Mouse (Mus musculus): Measurements from ENCODE around the gene Eps15l1. TPM values are rescaled to one million over a fixed set of nuclear protein-coding genes. Genes with fewer than 3 reads are reported as not detected.

The Eps15l1 gene
- 47.4 and 50.6 TPM in 2 replicates for polyA plus RNA-seq (2016; fragmentation: Nextera tagmentation; extraction: Ambion mirVana)

DNA sequence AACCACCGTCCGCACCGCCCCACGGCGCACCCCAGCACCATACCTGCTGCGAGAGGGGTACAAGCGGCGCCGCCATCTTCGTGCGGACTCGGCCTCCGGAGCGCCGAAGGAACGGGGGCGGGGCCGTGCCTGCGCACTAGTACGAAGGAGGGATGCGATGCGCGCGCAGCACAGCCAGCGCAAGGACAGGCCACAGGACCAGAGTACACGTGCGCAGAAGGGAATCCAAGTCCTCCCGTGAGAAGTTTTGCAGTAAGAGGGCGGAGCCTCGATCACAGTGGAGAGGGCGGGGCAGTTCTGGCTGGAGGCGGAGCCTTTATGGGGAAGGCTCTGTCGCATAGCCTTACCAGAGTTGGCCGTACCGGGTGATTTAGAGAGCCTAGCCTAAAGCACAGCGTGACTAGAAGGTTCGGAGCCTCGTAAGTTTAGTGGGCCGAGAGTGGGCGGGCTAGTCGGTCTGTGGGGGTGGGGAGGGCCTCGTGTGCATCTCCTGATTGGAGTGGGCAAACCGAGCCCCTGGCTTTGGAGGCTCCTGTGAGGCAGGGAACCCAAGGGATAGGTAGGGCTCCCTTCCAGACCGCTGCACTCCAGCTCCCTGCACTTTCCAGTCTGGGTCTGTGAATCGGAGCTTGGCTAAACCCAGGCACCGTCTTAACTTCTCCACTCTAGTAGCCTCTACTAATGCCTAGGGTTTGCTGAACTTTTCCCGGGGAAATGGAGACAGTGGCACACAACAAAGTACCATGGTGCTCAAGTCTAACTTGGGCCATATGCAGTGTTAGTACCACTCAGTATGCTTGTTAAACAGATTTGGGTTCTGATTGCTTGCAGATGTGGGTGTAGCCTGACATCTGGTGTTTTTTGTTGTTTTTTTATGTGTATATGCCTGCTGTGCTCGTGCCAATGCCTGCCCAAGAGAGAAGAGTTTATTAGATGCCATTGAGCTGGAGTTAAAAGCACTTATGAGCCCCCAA, at the start of gene Eps15l1:
Gene Eps15l1, minus strand, starts transcription at position 99 of the 974 bp plus-strand sequence.
- Histone ChIP-seq H3K4me3 (peak within 1 kb of the TSS; percentile 91), H3K9me3 (replicated peaks) (no peaks in the 10 kb centered on the region), H3K36me3 (no peaks in the 10 kb centered on the region), H3K4me1 (replicated peaks) (peaks cover 42% of the 10 kb centered on the region), H3K9ac (peak within 1 kb of the TSS; percentile 90), H3K27ac (ENCODE audit: poor library complexity, severe bottlenecking) (peak within 1 kb of the TSS; percentile 91), H3K27me3 (replicated peaks) (no peaks in the 10 kb centered on the region), H3K4me2 (peak within 1 kb of the TSS; percentile 83)
- ATAC-seq (ENCODE audit: insufficient number of reproducible peaks, low FRiP score): peak; percentile 98
- WGBS: under 1% methylated on average over 48 of the region's 48 CpGs

DNA sequence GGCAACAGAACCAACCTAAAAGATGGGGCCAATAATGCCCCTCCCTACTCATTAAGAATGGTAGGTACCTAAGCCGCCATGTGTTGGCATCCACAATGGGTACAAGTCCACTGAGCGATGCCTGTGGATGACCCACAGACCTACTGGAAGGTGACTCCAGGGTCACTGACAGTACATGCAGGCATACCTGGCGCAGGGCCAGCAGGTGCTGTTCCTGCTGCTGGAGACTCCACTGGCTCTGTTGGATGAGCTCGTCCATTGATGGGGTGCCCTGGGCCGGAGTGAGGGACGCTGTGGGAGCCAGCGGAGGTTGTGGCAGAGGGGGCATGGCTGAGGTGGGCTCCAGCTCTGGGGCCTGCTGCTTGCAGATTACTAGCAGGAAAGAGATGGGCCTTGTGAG, 49.4 kb upstream of the Eps15l1 start:
- Histone ChIP-seq H3K27me3 (replicated peaks) (no peaks in the 10 kb centered on the region), H3K9ac (no peak overlapping the region), H3K36me3 (peaks cover 77% of the 10 kb centered on the region), H3K27ac (ENCODE audit: poor library complexity, severe bottlenecking) (no peak overlapping the region), H3K4me1 (replicated peaks) (peaks cover 11% of the 10 kb centered on the region), H3K4me2 (no peak overlapping the region), H3K9me3 (replicated peaks) (no peaks in the 10 kb centered on the region), H3K4me3 (no peak overlapping the region)
- 92% methylated on average over 7 of the region's 7 CpGs for WGBS
- no peak for ATAC-seq (ENCODE audit: insufficient number of reproducible peaks, low FRiP score)

GRCm38 (mm10) chr8:72469984-72470383, 48.7 kb upstream of the Eps15l1 start:
- ATAC-seq (ENCODE audit: insufficient number of reproducible peaks, low FRiP score): no peak
- Histone ChIP-seq H3K27me3 (replicated peaks) (no peaks in the 10 kb centered on the region), H3K9me3 (replicated peaks) (no peaks in the 10 kb centered on the region), H3K4me3 (no peak overlapping the region), H3K36me3 (peaks cover 84% of the 10 kb centered on the region), H3K4me2 (no peak overlapping the region), H3K9ac (no peak overlapping the region), H3K27ac (ENCODE audit: poor library complexity, severe bottlenecking) (no peak overlapping the region), H3K4me1 (replicated peaks) (peaks cover 10% of the 10 kb centered on the region)
- WGBS: 91% methylated on average over 8 of the region's 8 CpGs

DNA sequence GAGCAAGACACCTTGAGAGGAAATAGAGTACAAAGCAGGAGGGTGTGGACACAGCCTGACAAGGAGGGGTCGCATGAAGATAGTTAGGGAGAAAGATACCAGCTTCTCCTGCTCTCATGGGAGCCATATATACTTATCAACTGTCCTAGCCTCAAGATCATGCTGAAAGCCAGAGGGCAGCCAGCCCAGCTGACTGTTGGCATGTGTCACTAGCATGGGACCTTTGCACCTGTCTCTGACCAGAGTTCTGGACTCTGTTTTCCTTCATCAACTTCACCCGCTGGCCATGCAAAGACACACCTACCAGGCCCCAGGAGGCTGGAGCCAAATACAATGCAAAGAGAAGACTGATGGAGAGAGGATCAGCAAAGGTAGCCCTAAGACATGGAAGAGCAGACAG, 48.0 kb upstream of the Eps15l1 start:
- no peaks in the 10 kb centered on the region for H3K27me3 ChIP-seq (replicated peaks)
- H3K4me2 ChIP-seq: no peak overlapping the region
- no peak overlapping the region for H3K9ac ChIP-seq
- peaks cover 9% of the 10 kb centered on the region for H3K4me1 ChIP-seq (replicated peaks)
- no peak overlapping the region for H3K27ac ChIP-seq (ENCODE audit: poor library complexity, severe bottlenecking)
- H3K4me3 ChIP-seq: no peak overlapping the region
- 92% methylated on average over 2 of the region's 2 CpGs for WGBS
- ATAC-seq (ENCODE audit: insufficient number of reproducible peaks, low FRiP score): no peak
- H3K36me3 ChIP-seq: peaks cover 90% of the 10 kb centered on the region
- H3K9me3 ChIP-seq (replicated peaks): no peaks in the 10 kb centered on the region

DNA sequence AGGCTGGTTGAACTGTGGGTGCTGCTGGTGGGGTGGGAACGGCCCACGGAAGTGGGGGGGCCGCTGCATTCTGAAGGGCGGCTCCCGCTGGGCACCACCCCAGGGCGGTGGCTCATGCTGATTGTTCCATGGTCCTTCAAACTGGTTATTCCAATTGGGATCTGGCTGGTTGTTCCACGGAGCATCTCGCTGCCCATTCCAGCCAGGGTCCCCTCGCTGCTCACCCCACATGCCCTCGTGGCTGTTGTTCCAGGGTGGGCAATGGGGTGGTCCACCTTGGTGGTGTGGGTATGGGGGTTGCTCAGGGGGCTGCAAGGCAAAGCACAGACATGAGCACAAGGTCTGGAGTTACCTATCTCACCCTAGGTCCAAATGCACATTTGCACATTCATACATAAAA, 43.0 kb upstream of the Eps15l1 start:
- Histone ChIP-seq H3K36me3 (peaks cover 98% of the 10 kb centered on the region), H3K27me3 (replicated peaks) (no peaks in the 10 kb centered on the region), H3K4me3 (no peak overlapping the region), H3K9me3 (replicated peaks) (no peaks in the 10 kb centered on the region), H3K27ac (ENCODE audit: poor library complexity, severe bottlenecking) (no peak overlapping the region), H3K4me2 (no peak overlapping the region), H3K4me1 (replicated peaks) (no peaks in the 10 kb centered on the region), H3K9ac (no peak overlapping the region)
- ATAC-seq (ENCODE audit: insufficient number of reproducible peaks, low FRiP score): no peak
- WGBS: 94% methylated on average over 10 of the region's 10 CpGs

DNA sequence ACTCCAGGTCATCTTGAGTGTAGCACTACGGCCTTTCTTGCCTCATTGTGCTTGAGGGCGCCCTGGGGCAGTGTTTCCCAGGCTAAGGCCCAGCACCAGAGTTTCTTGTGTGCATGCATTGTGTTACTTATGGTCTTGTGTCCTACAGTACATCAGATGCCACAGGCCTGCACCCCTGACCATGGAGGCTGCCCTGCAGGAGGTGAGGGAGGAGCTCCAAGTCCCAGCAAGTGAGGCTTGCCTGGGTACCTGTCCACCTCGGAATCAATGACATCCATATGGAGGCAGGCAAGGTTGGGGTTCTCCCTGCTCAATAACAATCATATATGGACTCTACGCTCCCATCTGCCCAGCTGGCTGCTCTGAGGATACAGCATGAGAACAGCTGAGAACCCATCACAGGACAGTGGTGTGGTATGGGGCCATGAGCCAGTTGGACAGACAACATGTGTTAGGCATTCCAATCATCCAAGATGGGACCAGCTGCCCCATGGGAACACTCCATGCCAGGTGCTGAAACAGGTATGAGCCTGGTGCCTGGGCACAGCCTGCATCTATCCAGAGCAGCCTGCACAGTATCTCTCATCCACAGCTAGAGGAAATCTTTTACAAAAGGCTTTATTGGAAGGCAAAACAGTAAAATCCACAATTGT, 38.7 kb upstream of the Eps15l1 start:
- Histone ChIP-seq H3K4me2 (no peak overlapping the region), H3K4me3 (no peak overlapping the region), H3K4me1 (replicated peaks) (0 out of 2 replicates have a peak, but pooled peaks cover 3% of the 10 kb centered on the region), H3K27me3 (replicated peaks) (no peaks in the 10 kb centered on the region), H3K36me3 (peaks cover 72% of the 10 kb centered on the region), H3K9me3 (replicated peaks) (no peaks in the 10 kb centered on the region), H3K27ac (ENCODE audit: poor library complexity, severe bottlenecking) (no peak overlapping the region), H3K9ac (no peak overlapping the region)
- 89% methylated on average over 4 of the region's 4 CpGs for WGBS
- no peak for ATAC-seq (ENCODE audit: insufficient number of reproducible peaks, low FRiP score)

DNA sequence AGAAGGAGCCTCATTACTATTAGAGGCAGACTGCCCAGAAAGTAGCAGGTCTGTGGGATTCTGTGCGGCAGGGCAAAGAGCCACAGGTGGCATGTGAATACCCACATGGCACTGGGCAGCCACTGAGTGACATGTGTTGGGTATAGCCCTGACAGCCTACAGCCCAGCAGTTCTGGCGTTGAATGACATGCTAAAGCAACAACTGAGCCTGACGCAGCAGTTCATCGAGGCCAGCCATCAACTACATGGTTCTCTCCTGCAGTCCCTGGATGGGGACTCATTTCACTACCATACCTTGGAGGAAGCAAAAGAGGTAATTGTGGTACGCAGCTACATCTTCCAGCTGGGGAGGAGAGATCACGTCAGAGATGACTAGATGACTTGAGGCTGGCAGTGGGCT, 37.2 kb upstream of the Eps15l1 start:
- no peak for ATAC-seq (ENCODE audit: insufficient number of reproducible peaks, low FRiP score)
- Histone ChIP-seq H3K27ac (ENCODE audit: poor library complexity, severe bottlenecking) (no peak overlapping the region), H3K4me2 (no peak overlapping the region), H3K27me3 (replicated peaks) (no peaks in the 10 kb centered on the region), H3K4me1 (replicated peaks) (0 out of 2 replicates have a peak, but pooled peaks cover 5% of the 10 kb centered on the region), H3K9me3 (replicated peaks) (peaks cover 6% of the 10 kb centered on the region), H3K4me3 (no peak overlapping the region), H3K36me3 (peaks cover 71% of the 10 kb centered on the region), H3K9ac (no peak overlapping the region)
- WGBS: 78% methylated on average over 6 of the region's 6 CpGs

GRCm38 (mm10) chr8:72457806-72458205, 36.5 kb upstream of the Eps15l1 start:
- H3K27me3 ChIP-seq (replicated peaks): no peaks in the 10 kb centered on the region
- no peak overlapping the region for H3K9ac ChIP-seq
- no peak overlapping the region for H3K4me2 ChIP-seq
- H3K36me3 ChIP-seq: peaks cover 71% of the 10 kb centered on the region
- H3K4me3 ChIP-seq: no peak overlapping the region
- H3K27ac ChIP-seq (ENCODE audit: poor library complexity, severe bottlenecking): no peak overlapping the region
- WGBS: 80% methylated on average over 3 of the region's 3 CpGs
- H3K4me1 ChIP-seq (replicated peaks): 0 out of 2 replicates have a peak, but pooled peaks cover 5% of the 10 kb centered on the region
- H3K9me3 ChIP-seq (replicated peaks): peaks cover 6% of the 10 kb centered on the region
- no peak for ATAC-seq (ENCODE audit: insufficient number of reproducible peaks, low FRiP score)

- WGBS: 58% methylated on average over 4 of the region's 4 CpGs
- H3K27ac ChIP-seq (ENCODE audit: poor library complexity, severe bottlenecking): no peak overlapping the region
- H3K9ac ChIP-seq: no peak overlapping the region
- peaks cover 6% of the 10 kb centered on the region for H3K9me3 ChIP-seq (replicated peaks)
- no peaks in the 10 kb centered on the region for H3K27me3 ChIP-seq (replicated peaks)
- H3K4me3 ChIP-seq: no peak overlapping the region
- H3K36me3 ChIP-seq: peaks cover 68% of the 10 kb centered on the region
- H3K4me2 ChIP-seq: no peak overlapping the region
- ATAC-seq (ENCODE audit: insufficient number of reproducible peaks, low FRiP score): no peak
- H3K4me1 ChIP-seq (replicated peaks): 0 out of 2 replicates have a peak, but pooled peaks cover 5% of the 10 kb centered on the region
Observed at GRCm38 (mm10) chr8:72455317-72455716, 34.1 kb upstream of the Eps15l1 start.

- peaks cover 6% of the 10 kb centered on the region for H3K9me3 ChIP-seq (replicated peaks)
- no peak overlapping the region for H3K4me3 ChIP-seq
- H3K27ac ChIP-seq (ENCODE audit: poor library complexity, severe bottlenecking): no peak overlapping the region
- H3K36me3 ChIP-seq: peaks cover 69% of the 10 kb centered on the region
- no peak for ATAC-seq (ENCODE audit: insufficient number of reproducible peaks, low FRiP score)
- 94% methylated on average over 2 of the region's 2 CpGs for WGBS
- H3K4me2 ChIP-seq: no peak overlapping the region
- H3K9ac ChIP-seq: no peak overlapping the region
- no peaks in the 10 kb centered on the region for H3K27me3 ChIP-seq (replicated peaks)
- 0 out of 2 replicates have a peak, but pooled peaks cover 5% of the 10 kb centered on the region for H3K4me1 ChIP-seq (replicated peaks)
Observed at GRCm38 (mm10) chr8:72453904-72454303, 32.6 kb upstream of the Eps15l1 start.

DNA sequence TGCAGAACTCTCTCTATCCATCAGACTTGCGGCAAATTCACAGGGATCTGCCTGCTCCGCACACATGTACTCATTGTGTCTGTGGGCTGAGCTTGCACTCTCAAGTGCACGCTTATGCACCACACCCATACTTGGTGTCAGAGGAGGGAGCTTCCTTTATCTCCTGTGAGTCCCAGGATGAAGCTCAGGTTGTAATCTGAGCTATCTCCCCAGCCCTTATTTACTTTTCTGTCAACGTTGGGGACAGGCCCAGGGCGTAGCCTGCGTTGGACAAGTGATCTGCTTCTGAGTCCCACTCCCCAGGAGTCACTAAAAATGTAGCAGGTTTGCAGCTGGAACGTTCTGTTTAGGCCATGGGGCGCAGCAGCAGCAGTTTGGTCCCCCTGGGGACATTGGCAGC, 30.3 kb upstream of the Eps15l1 start:
- 69% methylated on average over 8 of the region's 8 CpGs for WGBS
- Histone ChIP-seq H3K4me3 (no peak overlapping the region), H3K4me1 (replicated peaks) (0 out of 2 replicates have a peak, but pooled peaks cover 5% of the 10 kb centered on the region), H3K27ac (ENCODE audit: poor library complexity, severe bottlenecking) (no peak overlapping the region), H3K4me2 (no peak overlapping the region), H3K27me3 (replicated peaks) (no peaks in the 10 kb centered on the region), H3K36me3 (peaks cover 74% of the 10 kb centered on the region), H3K9me3 (replicated peaks) (peaks cover 6% of the 10 kb centered on the region), H3K9ac (no peak overlapping the region)
- no peak for ATAC-seq (ENCODE audit: insufficient number of reproducible peaks, low FRiP score)
